Mouse (Mus musculus) kidney, embryonic 16.5 days (tissue): Measurements from ENCODE around the gene Timeless. TPM values are rescaled to one million over a fixed set of nuclear protein-coding genes. Genes with fewer than 3 reads are reported as not detected.
"Not testable (repeated sequence)": the region's sequence is repeated elsewhere in the genome, so short reads cannot be mapped to it uniquely, and the experiment has no call there.

Experiments
- ATAC-seq: fragments of 200-750 bp; cut with Nextera tagmentation; 2 replicates; pipeline ENCODE4 v1.8.0; 2017; ENCODE audit warnings: moderate TSS enrichment; ENCODE audit not compliant: low FRiP score, low TSS enrichment
- H3K27ac ChIP-seq: fragments of 300-500 bp; sonication (generic); 2 replicates; pipeline ENCODE4 v1.5.1; 2014; ENCODE audit warnings: low read length
- H3K27me3 ChIP-seq: fragments of 300-500 bp; sonication (generic); 2 replicates; pipeline ENCODE4 v1.6.1; 2014; ENCODE audit warnings: low read length, control low read depth, mixed read lengths; ENCODE audit not compliant: insufficient read depth
- H3K36me3 ChIP-seq: fragments of 300-500 bp; sonication (generic); 2 replicates; pipeline ENCODE4 v1.6.1; 2014; ENCODE audit warnings: low read length, control low read depth, mixed read lengths; ENCODE audit not compliant: insufficient read depth
- H3K4me1 ChIP-seq: fragments of 300-500 bp; sonication (generic); 2 replicates; pipeline ENCODE4 v1.6.1; 2014; ENCODE audit warnings: low read length, control low read depth, mixed read lengths; ENCODE audit not compliant: insufficient read depth
- H3K4me2 ChIP-seq: fragments of 300-500 bp; sonication (generic); replicated peaks from 2 replicates; pipeline ENCODE4 v1.6.1; 2014; ENCODE audit warnings: low read depth, low read length
- H3K4me3 ChIP-seq: fragments of 300-500 bp; sonication (generic); 2 replicates; pipeline ENCODE4 v1.5.1; 2014; ENCODE audit warnings: mild to moderate bottlenecking, low read length
- H3K9ac ChIP-seq: fragments of 300-500 bp; sonication (generic); replicated peaks from 2 replicates; pipeline ENCODE4 v1.6.1; 2014; ENCODE audit warnings: low read length
- H3K9me3 ChIP-seq: fragments of 300-500 bp; sonication (generic); 2 replicates; pipeline ENCODE4 v1.6.1; 2016; ENCODE audit warnings: low read length, control low read depth
- WGBS: fragments of 180-500 bp; shearing (Covaris S2); extraction: QIAGEN DNeasy Blood & Tissue Kit; methylation state at CpG from one replicate; pipeline ENCODE4 v1.1.7; 2014; 5-methylcytosine and 5-hydroxymethylcytosine counted together
- polyA plus RNA-seq: library from polyadenylated mRNA; unstranded; fragments of >200 nt; fragmentation: Nextera tagmentation; extraction: Ambion mirVana; gene quantifications from 2 replicates; pipeline ENCODE4 v1.2.1, GENCODE M21; 2015

Timeless gene
- polyA plus RNA-seq, 1 experiment from 2014 or later, result 64.5 TPM

GRCm38 (mm10) chr10:128263393-128264310 is 31.8 kb downstream of the Timeless start:
- 71% methylated on average over 6 of the region's 6 CpGs for WGBS
- H3K4me2 ChIP-seq, result no peak overlapping the region
- no peak overlapping the region for H3K27ac ChIP-seq
- H3K9ac ChIP-seq, result no peak overlapping the region
- no peaks in the 10 kb centered on the region for H3K36me3 ChIP-seq
- H3K4me3 ChIP-seq, result no peak overlapping the region
- no peaks in the 10 kb centered on the region for H3K9me3 ChIP-seq
- no peaks in the 10 kb centered on the region for H3K27me3 ChIP-seq
- no peak for ATAC-seq
- H3K4me1 ChIP-seq, result no peaks in the 10 kb centered on the region

- Histone ChIP-seq H3K4me1 (no peaks in the 10 kb centered on the region), H3K9ac (no peak within 1 kb of the TSS), H3K4me3 (no peak within 1 kb of the TSS), H3K9me3 (no peaks in the 10 kb centered on the region), H3K4me2 (no peak within 1 kb of the TSS), H3K27me3 (no peaks in the 10 kb centered on the region), H3K27ac (no peak within 1 kb of the TSS), H3K36me3 (no peaks in the 10 kb centered on the region)
- 79% methylated on average over 6 of the region's 6 CpGs for WGBS
- ATAC-seq, result no peak
These were observed 36.5 kb downstream of the Timeless start, which contains the start of gene Apof for GRCm38 (mm10) chr10:128268371-128268770. Gene Apof, plus strand, starts transcription at chr10:128268671.

GRCm38 (mm10) chr10:128269206-128269910 is 37.5 kb downstream of the Timeless start:
- Histone ChIP-seq H3K36me3 (no peaks in the 10 kb centered on the region), H3K27ac (no peak overlapping the region), H3K9ac (no peak overlapping the region), H3K4me2 (no peak overlapping the region; the same call in 1 of the 2 replicates), H3K4me3 (no peak overlapping the region), H3K4me1 (no peaks in the 10 kb centered on the region), H3K9me3 (no peaks in the 10 kb centered on the region), H3K27me3 (no peaks in the 10 kb centered on the region)
- ATAC-seq, result no peak
- WGBS, result 87% methylated on average over 16 of the region's 16 CpGs

- ATAC-seq, result peak; percentile 99
- H3K4me3 ChIP-seq, result peak within 1 kb of the TSS; percentile 83
- peak within 1 kb of the TSS; percentile 76 for H3K9ac ChIP-seq
- H3K27ac ChIP-seq, result peak within 1 kb of the TSS; percentile 61
- H3K4me2 ChIP-seq, result peak within 1 kb of the TSS; percentile 69
- no peaks in the 10 kb centered on the region for H3K36me3 ChIP-seq
- H3K27me3 ChIP-seq, result no peaks in the 10 kb centered on the region
- no peaks in the 10 kb centered on the region for H3K4me1 ChIP-seq
- H3K9me3 ChIP-seq, result no peaks in the 10 kb centered on the region
- WGBS, result under 1% methylated on average over 43 of the region's 43 CpGs
These were observed 38.5 kb downstream of the Timeless start, which contains the start of gene Stat2 for GRCm38 (mm10) chr10:128270287-128270841. Gene Stat2, plus strand, starts transcription at chr10:128270559.

GRCm38 (mm10) chr10:128270866-128271265 is 39.0 kb downstream of the Timeless start:
- Histone ChIP-seq H3K36me3 (no peaks in the 10 kb centered on the region), H3K4me3 (peak overlapping the region; percentile 83), H3K27ac (peak overlapping the region; percentile 61), H3K27me3 (no peaks in the 10 kb centered on the region), H3K9me3 (no peaks in the 10 kb centered on the region), H3K4me1 (no peaks in the 10 kb centered on the region), H3K9ac (peak overlapping the region; percentile 76), H3K4me2 (peak overlapping the region; percentile 69)
- ATAC-seq, result no peak
- 43% methylated on average over 7 of the region's 7 CpGs for WGBS

GRCm38 (mm10) chr10:128271883-128272282 is 40.0 kb downstream of the Timeless start:
- H3K9me3 ChIP-seq, result no peaks in the 10 kb centered on the region
- H3K4me1 ChIP-seq, result no peaks in the 10 kb centered on the region
- no peak overlapping the region for H3K4me3 ChIP-seq
- no peak overlapping the region for H3K27ac ChIP-seq
- H3K9ac ChIP-seq, result no peak overlapping the region
- ATAC-seq, result no peak
- no peak overlapping the region for H3K4me2 ChIP-seq
- no peaks in the 10 kb centered on the region for H3K27me3 ChIP-seq
- 67% methylated on average over 2 of the region's 2 CpGs for WGBS
- H3K36me3 ChIP-seq, result 0 out of 2 replicates have a peak, but pooled peaks cover 5% of the 10 kb centered on the region

- not testable (repeated sequence) for H3K4me3 ChIP-seq, H3K27me3 ChIP-seq, H3K4me2 ChIP-seq, ATAC-seq, H3K27ac ChIP-seq, H3K4me1 ChIP-seq, H3K9me3 ChIP-seq, H3K9ac ChIP-seq
- 88% methylated on average over 4 of the region's 7 CpGs for WGBS
- H3K36me3 ChIP-seq, result peaks cover 12% of the 10 kb centered on the region; the same call in 1 of the 2 replicates
These were observed 41.1 kb downstream of the Timeless start for GRCm38 (mm10) chr10:128272819-128273439.

GRCm38 (mm10) chr10:128275374-128275773 is 43.5 kb downstream of the Timeless start:
- H3K4me3 ChIP-seq, H3K9ac ChIP-seq, H3K4me2 ChIP-seq, H3K27ac ChIP-seq, H3K27me3 ChIP-seq, ATAC-seq, H3K4me1 ChIP-seq, H3K9me3 ChIP-seq: not testable (repeated sequence)
- WGBS, result 92% methylated on average over 1 of the region's 1 CpGs
- peaks cover 22% of the 10 kb centered on the region for H3K36me3 ChIP-seq

GRCm38 (mm10) chr10:128278158-128278557 is 46.3 kb downstream of the Timeless start:
- Histone ChIP-seq H3K4me1 (no peaks in the 10 kb centered on the region), H3K27me3 (no peaks in the 10 kb centered on the region), H3K9me3 (no peaks in the 10 kb centered on the region), H3K36me3 (peaks cover 25% of the 10 kb centered on the region), H3K27ac (no peak overlapping the region), H3K4me2 (no peak overlapping the region), H3K9ac (no peak overlapping the region), H3K4me3 (no peak overlapping the region)
- ATAC-seq, result no peak
- WGBS, result 58% methylated on average over 5 of the region's 6 CpGs
